Mouse (Mus musculus) liver, embryonic 11.5 days (tissue): ENCODE results near the gene Myh7. TPM values are rescaled to one million over a fixed set of nuclear protein-coding genes. Genes with fewer than 3 reads are reported as not detected.
"Not testable (repeated sequence)": the region's sequence is repeated elsewhere in the genome, so short reads cannot be mapped to it uniquely, and the experiment has no call there.

ENCODE experiments used
- ATAC-seq: fragments of 200-750 bp; cut with Nextera tagmentation; replicated peaks from 2 replicates; pipeline ENCODE4 v1.8.0; 2017; ENCODE audit warnings: moderate number of reproducible peaks, mild to moderate bottlenecking, moderate TSS enrichment, moderate library complexity; ENCODE audit not compliant: low FRiP score
- DNase-seq: peaks from one replicate; pipeline ENCODE4 v3.0.0-alpha.2; 2017; ENCODE audit warnings: low spot score
- H3K27ac ChIP-seq: fragments of 300-500 bp; sonication (generic); 2 replicates; pipeline ENCODE4 v1.5.1; 2014; ENCODE audit warnings: mild to moderate bottlenecking, low read depth, low read length, control low read depth
- H3K27me3 ChIP-seq: fragments of 300-500 bp; sonication (generic); replicated peaks from 2 replicates; pipeline ENCODE4 v1.6.1; 2014; ENCODE audit warnings: low read length, mixed read lengths; ENCODE audit not compliant: control insufficient read depth, insufficient read depth
- H3K36me3 ChIP-seq: fragments of 300-500 bp; sonication (generic); 2 replicates; pipeline ENCODE4 v1.6.1; 2014; ENCODE audit warnings: mild to moderate bottlenecking, low read length, moderate library complexity, mixed read lengths; ENCODE audit not compliant: control insufficient read depth, insufficient read depth
- H3K4me1 ChIP-seq: fragments of 300-500 bp; sonication (generic); replicated peaks from 2 replicates; pipeline ENCODE4 v1.6.1; 2014; ENCODE audit warnings: low read length, mixed read lengths; ENCODE audit not compliant: control insufficient read depth, insufficient read depth
- H3K4me2 ChIP-seq: fragments of 300-500 bp; sonication (generic); 2 replicates; pipeline ENCODE4 v1.6.1; 2014; ENCODE audit warnings: mild to moderate bottlenecking, control low read depth, moderate library complexity
- H3K4me3 ChIP-seq: fragments of 300-500 bp; sonication (generic); 2 replicates; pipeline ENCODE4 v1.5.1; 2014; ENCODE audit warnings: low read depth, low read length, control low read depth
- H3K9ac ChIP-seq: fragments of 300-500 bp; sonication (generic); 2 replicates; pipeline ENCODE4 v1.6.1; 2014; ENCODE audit warnings: low read depth, low read length, control low read depth
- H3K9me3 ChIP-seq: fragments of 300-500 bp; sonication (generic); 2 replicates; pipeline ENCODE4 v1.6.1; 2016; ENCODE audit warnings: low read length, inconsistent platforms, mixed read lengths; ENCODE audit not compliant: control insufficient read depth
- WGBS: fragments of 180-500 bp; shearing (Covaris S2); extraction: QIAGEN DNeasy Blood & Tissue Kit; methylation state at CpG from one replicate; pipeline ENCODE4 v1.1.7; 2014; 5-methylcytosine and 5-hydroxymethylcytosine counted together
- polyA plus RNA-seq: library from polyadenylated mRNA; unstranded; fragments of >200 nt; fragmentation: Nextera tagmentation; extraction: Ambion mirVana; gene quantifications from 2 replicates; pipeline ENCODE4 v1.2.1, GENCODE M21; 2014

Gene Myh7
- polyA plus RNA-seq, 1 experiment from 2014 or later, result 9.7 TPM

DNA sequence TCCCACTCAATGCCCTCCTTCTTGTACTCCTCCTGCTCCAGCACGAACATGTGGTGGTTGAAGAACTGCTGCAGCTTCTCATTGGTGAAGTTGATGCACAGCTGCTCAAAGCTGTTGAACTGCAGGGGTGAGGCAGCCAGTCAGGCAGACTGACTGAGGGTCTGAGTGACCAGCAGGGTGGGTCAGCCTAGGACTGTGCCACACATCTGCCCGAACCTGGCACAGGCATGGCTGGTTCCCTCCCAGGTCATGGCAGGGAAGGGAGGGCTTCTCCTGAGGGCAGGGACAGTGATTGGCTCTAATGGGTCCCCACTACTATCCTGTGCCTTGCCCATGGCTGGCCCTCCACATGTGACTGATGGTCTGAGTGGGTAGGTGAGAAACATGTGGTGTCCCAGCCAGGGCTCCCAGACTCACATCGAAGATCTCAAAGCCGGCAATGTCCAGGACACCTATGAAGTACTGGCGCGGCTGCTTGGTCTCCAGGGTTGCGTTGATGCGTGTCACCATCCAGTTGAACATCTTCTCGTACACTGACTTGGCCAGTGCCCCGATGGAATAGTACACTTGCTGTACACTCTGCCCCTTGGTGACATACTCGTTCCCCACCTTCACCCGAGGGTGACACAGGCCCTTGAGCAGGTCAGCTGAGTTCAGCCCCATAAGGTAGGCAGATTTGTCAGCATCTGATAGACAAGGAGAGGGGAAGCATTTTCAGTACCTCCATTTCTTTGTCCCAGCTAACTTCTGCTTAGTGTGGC is 34.4 kb downstream of the Myh7 start:
- H3K27ac ChIP-seq, H3K36me3 ChIP-seq, H3K27me3 ChIP-seq, H3K9ac ChIP-seq, H3K4me2 ChIP-seq, H3K9me3 ChIP-seq, H3K4me3 ChIP-seq, ATAC-seq, H3K4me1 ChIP-seq, DNase-seq: not testable (repeated sequence)
- 86% methylated on average over 12 of the region's 12 CpGs for WGBS

DNA sequence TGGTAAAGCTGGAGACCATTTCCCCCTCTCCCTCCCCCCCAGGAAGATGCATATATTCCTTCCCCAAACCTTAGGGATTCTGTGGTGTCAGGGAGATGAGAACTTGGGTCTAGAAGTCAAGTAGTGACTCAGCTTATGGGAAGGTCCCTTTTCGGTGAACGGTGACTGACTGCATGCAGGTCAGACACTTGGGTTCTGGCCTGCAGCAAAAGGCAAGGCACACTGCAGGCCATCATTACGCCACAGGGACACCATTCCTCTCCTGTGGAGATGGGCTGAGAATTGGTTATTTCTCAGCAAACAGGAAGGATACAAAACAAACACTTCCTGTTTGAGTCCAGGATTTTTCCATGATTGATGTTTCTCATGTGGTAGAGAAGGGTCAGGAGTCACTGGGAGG is 35.2 kb downstream of the Myh7 start:
- no peak overlapping the region for H3K4me3 ChIP-seq
- 82% methylated on average over 3 of the region's 3 CpGs for WGBS
- H3K4me1 ChIP-seq, result no peaks in the 10 kb centered on the region
- no peak overlapping the region for H3K9ac ChIP-seq
- H3K27ac ChIP-seq, result no peak overlapping the region
- H3K27me3 ChIP-seq, result no peaks in the 10 kb centered on the region
- ATAC-seq, result no peak
- no peaks in the 10 kb centered on the region for H3K9me3 ChIP-seq
- no peaks in the 10 kb centered on the region for H3K36me3 ChIP-seq
- no peak for DNase-seq
- no peak overlapping the region for H3K4me2 ChIP-seq

DNA sequence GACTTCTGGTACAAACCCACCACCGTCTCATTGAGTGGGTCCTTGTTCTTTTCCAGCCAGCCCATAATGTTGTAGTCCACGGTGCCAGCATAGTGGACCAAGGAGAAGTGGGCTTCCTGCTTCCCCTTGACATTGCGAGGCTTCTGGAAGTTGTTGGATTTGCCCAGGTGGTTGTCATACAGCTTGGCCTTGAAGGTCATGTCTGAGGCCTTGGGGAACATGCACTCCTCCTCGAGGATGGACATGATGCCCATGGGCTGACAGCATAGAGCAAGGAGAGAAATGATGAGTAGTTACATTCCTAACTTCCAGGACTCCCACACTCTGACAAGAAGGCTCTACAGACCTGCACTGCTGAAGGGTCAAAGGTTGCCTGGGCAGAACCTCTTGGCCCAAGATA is 35.9 kb downstream of the Myh7 start:
- Histone ChIP-seq H3K4me2 (no peak overlapping the region), H3K9ac (no peak overlapping the region), H3K4me1 (no peaks in the 10 kb centered on the region), H3K4me3 (no peak overlapping the region), H3K27me3 (no peaks in the 10 kb centered on the region), H3K9me3 (no peaks in the 10 kb centered on the region), H3K27ac (no peak overlapping the region), H3K36me3 (no peaks in the 10 kb centered on the region)
- WGBS, result 72% methylated on average over 4 of the region's 4 CpGs
- ATAC-seq (no peak), DNase-seq (no peak)

DNA sequence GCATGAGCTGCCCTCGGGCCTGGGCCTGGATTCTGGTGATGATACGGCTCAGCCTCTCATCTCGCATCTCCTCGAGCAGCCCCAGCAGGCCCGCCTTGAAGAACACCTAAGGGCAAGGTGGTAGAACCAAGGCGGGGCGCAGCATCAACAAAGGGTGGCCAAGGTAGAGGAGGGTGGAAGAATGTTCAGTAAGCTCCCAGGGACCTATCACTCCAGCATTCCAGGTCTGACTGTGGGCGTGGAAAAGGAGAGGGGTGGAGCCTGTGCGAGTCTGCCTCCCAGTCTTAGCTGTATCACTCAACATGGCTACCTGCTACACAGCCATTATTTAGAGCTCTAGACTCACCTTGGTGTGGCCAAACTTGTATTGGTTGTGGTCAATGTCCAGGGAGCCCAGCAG is 37.9 kb downstream of the Myh7 start:
- no peaks in the 10 kb centered on the region for H3K9me3 ChIP-seq
- H3K4me2 ChIP-seq, result no peak overlapping the region
- no peaks in the 10 kb centered on the region for H3K4me1 ChIP-seq
- no peaks in the 10 kb centered on the region for H3K36me3 ChIP-seq
- H3K27me3 ChIP-seq, result peaks cover 3% of the 10 kb centered on the region; the same call in 1 of the 2 replicates
- no peak overlapping the region for H3K4me3 ChIP-seq
- no peak overlapping the region for H3K9ac ChIP-seq
- ATAC-seq (no peak), DNase-seq (no peak)
- 85% methylated on average over 9 of the region's 9 CpGs for WGBS
- H3K27ac ChIP-seq, result no peak overlapping the region

DNA sequence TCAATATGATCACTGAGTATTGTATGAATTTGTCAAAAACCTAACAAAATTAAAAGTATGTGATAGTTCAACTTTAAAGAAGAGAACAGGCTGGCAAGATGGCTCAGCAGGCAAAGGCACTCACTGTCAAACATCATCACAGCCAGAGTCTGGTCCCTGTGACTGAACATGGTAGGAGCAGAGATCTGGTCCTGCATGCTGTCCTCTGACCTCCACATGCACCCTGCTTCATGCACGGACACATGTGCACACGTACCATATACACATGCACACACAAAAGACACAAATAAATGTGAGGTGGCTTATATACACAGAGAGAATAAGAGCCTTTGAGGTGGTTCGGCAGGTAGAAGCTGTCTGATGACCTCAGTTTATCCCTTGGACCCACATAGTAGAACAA is 38.9 kb downstream of the Myh7 start:
- H3K4me2 ChIP-seq, result no peak overlapping the region
- DNase-seq (no peak), ATAC-seq (no peak)
- no peak overlapping the region for H3K4me3 ChIP-seq
- H3K4me1 ChIP-seq, result no peaks in the 10 kb centered on the region
- H3K9me3 ChIP-seq, result no peaks in the 10 kb centered on the region
- 74% methylated on average over 3 of the region's 3 CpGs for WGBS
- H3K36me3 ChIP-seq, result no peaks in the 10 kb centered on the region
- no peak overlapping the region for H3K27ac ChIP-seq
- H3K9ac ChIP-seq, result no peak overlapping the region
- peaks cover 4% of the 10 kb centered on the region; the same call in 1 of the 2 replicates for H3K27me3 ChIP-seq

DNA sequence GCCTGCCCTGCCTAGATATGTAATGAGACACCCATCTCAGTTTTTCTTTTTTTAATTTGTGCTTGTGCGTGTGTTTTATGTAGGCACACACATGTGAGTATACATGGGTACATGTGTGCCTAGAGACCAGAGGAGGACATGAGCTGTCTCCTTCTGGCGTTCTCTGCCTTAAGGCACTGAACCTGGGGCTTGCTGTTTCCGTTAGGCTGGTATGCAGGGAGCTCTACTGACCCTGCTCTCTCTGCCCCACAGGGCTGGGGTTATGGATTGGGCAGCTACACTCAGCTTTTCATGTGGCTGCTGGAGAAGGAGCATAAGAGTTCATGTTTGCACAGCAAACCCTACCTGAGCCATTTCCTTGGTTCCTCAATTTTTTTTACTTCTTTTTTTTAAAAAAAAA is 40.0 kb downstream of the Myh7 start:
- DNase-seq (no peak), ATAC-seq (no peak)
- Histone ChIP-seq H3K36me3 (no peaks in the 10 kb centered on the region), H3K4me2 (no peak overlapping the region), H3K9ac (no peak overlapping the region), H3K4me3 (no peak overlapping the region), H3K27ac (no peak overlapping the region), H3K9me3 (no peaks in the 10 kb centered on the region), H3K4me1 (no peaks in the 10 kb centered on the region), H3K27me3 (peaks cover 9% of the 10 kb centered on the region; the same call in 1 of the 2 replicates)
- WGBS, result 71% methylated on average over 3 of the region's 3 CpGs

DNA sequence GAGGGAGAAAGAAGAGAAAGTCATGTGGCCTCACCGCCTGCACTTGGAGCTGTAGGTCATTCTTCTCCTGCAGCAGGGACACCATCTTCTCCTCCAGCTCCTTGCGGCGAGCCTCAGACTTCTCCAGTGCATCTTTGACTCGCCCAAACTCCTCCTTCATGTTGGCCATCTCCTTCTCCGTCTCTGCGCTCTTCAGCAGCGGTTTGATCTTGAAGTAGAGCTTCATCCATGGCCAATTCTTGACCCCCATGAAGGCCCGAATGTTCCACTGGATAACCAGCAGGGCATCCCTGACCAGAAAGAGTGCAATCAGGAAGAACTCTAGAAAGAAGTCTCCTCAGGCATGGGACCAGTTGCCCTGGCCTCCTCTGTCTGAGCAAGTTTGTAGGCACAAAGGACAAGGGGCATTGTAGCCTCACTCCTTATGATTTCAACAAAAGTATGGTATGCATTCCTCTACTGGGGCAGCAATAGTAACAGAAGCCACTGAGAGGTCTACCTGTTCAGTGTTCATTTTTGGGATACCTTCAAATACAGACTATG is 40.7 kb downstream of the Myh7 start:
- ATAC-seq, result no peak
- H3K4me1 ChIP-seq, result no peaks in the 10 kb centered on the region
- no peak overlapping the region for H3K27ac ChIP-seq
- WGBS, result 86% methylated on average over 8 of the region's 8 CpGs
- no peaks in the 10 kb centered on the region for H3K9me3 ChIP-seq
- no peak for DNase-seq
- no peak overlapping the region for H3K4me3 ChIP-seq
- H3K9ac ChIP-seq, result no peak overlapping the region
- H3K4me2 ChIP-seq, result no peak overlapping the region
- no peaks in the 10 kb centered on the region for H3K36me3 ChIP-seq
- H3K27me3 ChIP-seq, result peaks cover 9% of the 10 kb centered on the region; the same call in 1 of the 2 replicates

DNA sequence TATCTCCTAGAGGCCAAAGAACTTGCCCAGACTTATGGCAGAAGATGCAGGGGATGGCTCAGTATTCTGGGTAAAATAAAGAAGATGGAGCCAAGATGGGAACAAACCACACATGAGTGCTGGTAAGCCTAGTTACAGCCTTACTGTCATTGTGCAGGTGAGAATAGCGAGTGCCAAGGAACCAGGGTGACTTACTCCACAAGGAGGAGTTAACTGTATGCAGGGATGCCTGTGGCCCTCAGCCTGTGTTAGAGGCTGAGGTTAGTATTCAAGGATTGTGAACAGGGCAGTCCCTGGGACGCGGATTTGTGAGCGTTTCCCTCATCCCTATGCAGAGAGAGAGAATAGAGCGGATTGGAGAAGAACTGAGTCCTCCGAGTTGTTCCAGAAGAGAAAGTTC is 42.8 kb downstream of the Myh7 start:
- DNase-seq (no peak), ATAC-seq (no peak)
- H3K27ac ChIP-seq, result no peak overlapping the region
- H3K27me3 ChIP-seq, result peaks cover 9% of the 10 kb centered on the region; the same call in 1 of the 2 replicates
- H3K36me3 ChIP-seq, result no peaks in the 10 kb centered on the region
- no peaks in the 10 kb centered on the region for H3K9me3 ChIP-seq
- no peaks in the 10 kb centered on the region for H3K4me1 ChIP-seq
- H3K4me3 ChIP-seq, result no peak overlapping the region
- WGBS, result 82% methylated on average over 6 of the region's 6 CpGs
- no peak overlapping the region for H3K9ac ChIP-seq
- no peak overlapping the region for H3K4me2 ChIP-seq

DNA sequence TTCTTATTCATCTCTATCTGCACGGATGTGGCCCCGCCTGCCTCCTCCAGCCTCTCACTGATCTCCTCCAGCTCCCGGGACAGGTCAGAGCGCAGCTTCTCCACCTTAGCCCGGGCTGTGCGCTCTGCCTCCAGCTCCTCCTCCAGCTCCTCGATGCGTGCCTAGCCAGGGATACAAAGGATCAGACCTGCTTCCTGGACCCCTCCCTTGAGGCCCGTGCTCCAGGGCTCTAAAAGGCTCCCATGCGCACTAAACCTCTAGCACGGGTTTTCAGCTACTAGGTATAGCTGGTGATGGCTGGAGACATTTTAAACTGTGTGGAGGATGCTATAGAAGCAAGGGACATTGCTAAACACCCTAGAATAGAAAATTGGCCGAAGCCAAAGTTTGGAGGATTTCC is 43.9 kb downstream of the Myh7 start:
- H3K36me3 ChIP-seq, result no peaks in the 10 kb centered on the region
- H3K4me1 ChIP-seq, result no peaks in the 10 kb centered on the region
- no peak overlapping the region for H3K9ac ChIP-seq
- 52% methylated on average over 12 of the region's 12 CpGs for WGBS
- no peak overlapping the region for H3K4me2 ChIP-seq
- no peak for DNase-seq
- no peaks in the 10 kb centered on the region for H3K9me3 ChIP-seq
- no peak overlapping the region for H3K27ac ChIP-seq
- H3K27me3 ChIP-seq, result peaks cover 9% of the 10 kb centered on the region; the same call in 1 of the 2 replicates
- no peak for ATAC-seq
- no peak overlapping the region for H3K4me3 ChIP-seq
